Mouse (Mus musculus) intestine, embryonic 16.5 days (tissue): ENCODE data around the gene Micu1. TPM values are rescaled to one million over a fixed set of nuclear protein-coding genes. Genes with fewer than 3 reads are reported as not detected.

Source experiments
- ATAC-seq: fragments of 200-750 bp; cut with Nextera tagmentation; 2 replicates; pipeline ENCODE4 v1.8.0; 2017; ENCODE audit warnings: moderate TSS enrichment, moderate library complexity
- H3K27ac ChIP-seq: fragments of 300-500 bp; sonication (generic); 2 replicates; pipeline ENCODE4 v1.5.1; 2014; ENCODE audit warnings: mild to moderate bottlenecking, low read length
- H3K27me3 ChIP-seq: fragments of 300-500 bp; sonication (generic); replicated peaks from 2 replicates; pipeline ENCODE4 v1.6.1; 2014; ENCODE audit warnings: low read length, control low read depth, mixed read lengths; ENCODE audit not compliant: control insufficient read depth, insufficient read depth
- H3K36me3 ChIP-seq: fragments of 300-500 bp; sonication (generic); 2 replicates; pipeline ENCODE4 v1.6.1; 2014; ENCODE audit warnings: low read length, control low read depth; ENCODE audit not compliant: control insufficient read depth, insufficient read depth
- H3K4me1 ChIP-seq: fragments of 300-500 bp; sonication (generic); 2 replicates; pipeline ENCODE4 v1.6.1; 2014; ENCODE audit warnings: low read length, control low read depth, mixed read lengths; ENCODE audit not compliant: control insufficient read depth, insufficient read depth
- H3K4me2 ChIP-seq: fragments of 300-500 bp; sonication (generic); 2 replicates; pipeline ENCODE4 v1.6.1; 2014; ENCODE audit warnings: low read depth, low read length, control low read depth
- H3K4me3 ChIP-seq: fragments of 300-500 bp; sonication (generic); 2 replicates; pipeline ENCODE4 v1.5.1; 2014; ENCODE audit warnings: mild to moderate bottlenecking, low read length
- H3K9ac ChIP-seq: fragments of 300-500 bp; sonication (generic); 2 replicates; pipeline ENCODE4 v1.6.1; 2014; ENCODE audit warnings: low read depth, low read length
- H3K9me3 ChIP-seq: fragments of 300-500 bp; sonication (generic); 2 replicates; pipeline ENCODE4 v1.6.1; 2016; ENCODE audit warnings: low read length, control low read depth; ENCODE audit not compliant: control insufficient read depth
- WGBS: fragments of 180-500 bp; shearing (Covaris S2); extraction: QIAGEN DNeasy Blood & Tissue Kit; methylation state at CpG from one replicate; pipeline ENCODE4 v1.1.7; 2014; 5-methylcytosine and 5-hydroxymethylcytosine counted together
- polyA plus RNA-seq: library from polyadenylated mRNA; unstranded; fragments of >200 nt; fragmentation: Nextera tagmentation; extraction: Ambion mirVana; gene quantifications from 2 replicates; pipeline ENCODE4 v1.2.1, GENCODE M21; 2015

Micu1 gene
- polyA plus RNA-seq, 1 experiment from 2014 or later: 82.1 TPM

- no peaks in the 10 kb centered on the region for H3K27me3 ChIP-seq
- 0 out of 2 replicates have a peak, but pooled peaks cover 6% of the 10 kb centered on the region for H3K36me3 ChIP-seq
- H3K4me2 ChIP-seq: no peak overlapping the region
- no peaks in the 10 kb centered on the region for H3K9me3 ChIP-seq
- H3K27ac ChIP-seq: no peak overlapping the region
- H3K4me1 ChIP-seq: no peaks in the 10 kb centered on the region; the same call in 1 of the 2 replicates
- ATAC-seq: no peak
- no peak overlapping the region for H3K4me3 ChIP-seq
- 76% methylated on average over 12 of the region's 12 CpGs for WGBS
- no peak overlapping the region for H3K9ac ChIP-seq
These were observed 53.8 kb downstream of the Micu1 start for GRCm38 (mm10) chr10:59756090-59756489.

- no peak overlapping the region for H3K9ac ChIP-seq
- no peak overlapping the region for H3K4me3 ChIP-seq
- no peak overlapping the region for H3K4me2 ChIP-seq
- 0 out of 2 replicates have a peak, but pooled peaks cover 6% of the 10 kb centered on the region for H3K36me3 ChIP-seq
- WGBS: 51% methylated on average over 8 of the region's 8 CpGs
- ATAC-seq: no peak
- H3K4me1 ChIP-seq: no peaks in the 10 kb centered on the region; the same call in 1 of the 2 replicates
- H3K9me3 ChIP-seq: no peaks in the 10 kb centered on the region
- H3K27ac ChIP-seq: no peak overlapping the region
- H3K27me3 ChIP-seq: no peaks in the 10 kb centered on the region
These were observed 54.3 kb downstream of the Micu1 start for GRCm38 (mm10) chr10:59756570-59756969.

- H3K4me3 ChIP-seq: no peak overlapping the region
- no peak overlapping the region for H3K27ac ChIP-seq
- no peaks in the 10 kb centered on the region for H3K27me3 ChIP-seq
- no peak overlapping the region for H3K9ac ChIP-seq
- no peaks in the 10 kb centered on the region for H3K4me1 ChIP-seq
- no peak for ATAC-seq
- WGBS: 93% methylated on average over 6 of the region's 6 CpGs
- H3K36me3 ChIP-seq: no peaks in the 10 kb centered on the region
- H3K9me3 ChIP-seq: no peaks in the 10 kb centered on the region
- H3K4me2 ChIP-seq: no peak overlapping the region
These were observed 62.5 kb downstream of the Micu1 start for GRCm38 (mm10) chr10:59764781-59765180.

GRCm38 (mm10) chr10:59768369-59769079, 66.2 kb downstream of the Micu1 start:
- Histone ChIP-seq H3K27ac (no peak overlapping the region), H3K4me3 (no peak overlapping the region), H3K9me3 (no peaks in the 10 kb centered on the region), H3K9ac (no peak overlapping the region), H3K4me2 (no peak overlapping the region), H3K4me1 (no peaks in the 10 kb centered on the region), H3K27me3 (no peaks in the 10 kb centered on the region), H3K36me3 (no peaks in the 10 kb centered on the region; the same call in 1 of the 2 replicates)
- ATAC-seq: peak; percentile 79
- WGBS: 59% methylated on average over 13 of the region's 13 CpGs

GRCm38 (mm10) chr10:59771375-59772048, 69.2 kb downstream of the Micu1 start:
- Histone ChIP-seq H3K27ac (no peak overlapping the region), H3K9ac (no peak overlapping the region), H3K4me2 (no peak overlapping the region), H3K4me1 (no peaks in the 10 kb centered on the region), H3K36me3 (no peaks in the 10 kb centered on the region; the same call in 1 of the 2 replicates), H3K27me3 (no peaks in the 10 kb centered on the region), H3K9me3 (no peaks in the 10 kb centered on the region), H3K4me3 (no peak overlapping the region)
- no peak for ATAC-seq
- 91% methylated on average over 6 of the region's 6 CpGs for WGBS

GRCm38 (mm10) chr10:59772049-59772397, 69.7 kb downstream of the Micu1 start:
- no peaks in the 10 kb centered on the region for H3K27me3 ChIP-seq
- no peak overlapping the region for H3K9ac ChIP-seq
- no peak overlapping the region for H3K4me3 ChIP-seq
- H3K4me2 ChIP-seq: no peak overlapping the region
- no peaks in the 10 kb centered on the region; the same call in 1 of the 2 replicates for H3K36me3 ChIP-seq
- no peaks in the 10 kb centered on the region for H3K4me1 ChIP-seq
- H3K27ac ChIP-seq: no peak overlapping the region
- H3K9me3 ChIP-seq: no peaks in the 10 kb centered on the region
- no peak for ATAC-seq
- WGBS: 87% methylated on average over 2 of the region's 2 CpGs

GRCm38 (mm10) chr10:59773441-59774140, 71.3 kb downstream of the Micu1 start:
- WGBS: 82% methylated on average over 13 of the region's 13 CpGs
- no peaks in the 10 kb centered on the region; the same call in 1 of the 2 replicates for H3K36me3 ChIP-seq
- no peak for ATAC-seq
- H3K4me2 ChIP-seq: no peak overlapping the region
- H3K27ac ChIP-seq: no peak overlapping the region
- no peak overlapping the region for H3K4me3 ChIP-seq
- H3K9ac ChIP-seq: no peak overlapping the region
- no peaks in the 10 kb centered on the region for H3K27me3 ChIP-seq
- H3K4me1 ChIP-seq: no peaks in the 10 kb centered on the region
- H3K9me3 ChIP-seq: no peaks in the 10 kb centered on the region

- H3K4me3 ChIP-seq: no peak overlapping the region
- H3K36me3 ChIP-seq: no peaks in the 10 kb centered on the region; the same call in 1 of the 2 replicates
- H3K9ac ChIP-seq: no peak overlapping the region
- H3K27ac ChIP-seq: no peak overlapping the region
- 82% methylated on average over 3 of the region's 3 CpGs for WGBS
- no peaks in the 10 kb centered on the region for H3K9me3 ChIP-seq
- H3K4me1 ChIP-seq: no peaks in the 10 kb centered on the region
- H3K4me2 ChIP-seq: no peak overlapping the region
- ATAC-seq: no peak
- no peaks in the 10 kb centered on the region for H3K27me3 ChIP-seq
These were observed 71.9 kb downstream of the Micu1 start for GRCm38 (mm10) chr10:59774141-59774534.

- 46% methylated on average over 3 of the region's 3 CpGs for WGBS
- H3K36me3 ChIP-seq: no peaks in the 10 kb centered on the region
- H3K4me2 ChIP-seq: no peak overlapping the region
- H3K27ac ChIP-seq: no peak overlapping the region
- H3K27me3 ChIP-seq: no peaks in the 10 kb centered on the region
- H3K9me3 ChIP-seq: no peaks in the 10 kb centered on the region
- ATAC-seq: peak; percentile 68
- peaks cover 2% of the 10 kb centered on the region; the same call in 1 of the 2 replicates for H3K4me1 ChIP-seq
- H3K9ac ChIP-seq: no peak overlapping the region
- no peak overlapping the region for H3K4me3 ChIP-seq
These were observed 75.0 kb downstream of the Micu1 start for GRCm38 (mm10) chr10:59777246-59777645.
